Mouse (Mus musculus) embryonic facial prominence, embryonic 10.5 days (tissue): ENCODE measurements around the gene Lrrc15. TPM values are rescaled to one million over a fixed set of nuclear protein-coding genes. Genes with fewer than 3 reads are reported as not detected.

Source experiments
- DNase-seq: peaks from one replicate; pipeline ENCODE4 v3.0.0-alpha.2; 2017; ENCODE audit warnings: low spot score
- H3K27ac ChIP-seq: fragments of 300-500 bp; sonication (generic); replicated peaks from 2 replicates; pipeline ENCODE4 v1.5.1; 2016; ENCODE audit warnings: mild to moderate bottlenecking
- H3K27me3 ChIP-seq: fragments of 300-500 bp; sonication (generic); replicated peaks from 2 replicates; pipeline ENCODE4 v1.6.1; 2016; ENCODE audit warnings: low read depth, mild to moderate bottlenecking; ENCODE audit not compliant: poor library complexity, severe bottlenecking
- H3K36me3 ChIP-seq: fragments of 300-500 bp; sonication (generic); replicated peaks from 2 replicates; pipeline ENCODE4 v1.6.1; 2016; ENCODE audit warnings: mild to moderate bottlenecking, moderate library complexity
- H3K4me1 ChIP-seq: fragments of 300-500 bp; sonication (generic); 2 replicates; pipeline ENCODE4 v1.6.1; 2016
- H3K4me3 ChIP-seq: fragments of 300-500 bp; sonication (generic); 2 replicates; pipeline ENCODE4 v1.5.1; 2016; ENCODE audit warnings: mild to moderate bottlenecking, moderate library complexity
- H3K9me3 ChIP-seq: fragments of 300-500 bp; sonication (generic); 2 replicates; pipeline ENCODE4 v1.6.1; 2016; ENCODE audit warnings: mild to moderate bottlenecking
- WGBS: fragments of 180-500 bp; shearing (Covaris S2); methylation state at CpG from one replicate; pipeline ENCODE4 v1.1.7; 2016; 5-methylcytosine and 5-hydroxymethylcytosine counted together
- polyA plus RNA-seq: library from polyadenylated mRNA; unstranded; fragments of >200 nt; fragmentation: Nextera tagmentation; extraction: Ambion mirVana; gene quantifications from 2 replicates; pipeline ENCODE4 v1.2.1, GENCODE M21; 2016

Gene Lrrc15
- polyA plus RNA-seq, 1 experiment from 2014 or later = 0.66 TPM

DNA sequence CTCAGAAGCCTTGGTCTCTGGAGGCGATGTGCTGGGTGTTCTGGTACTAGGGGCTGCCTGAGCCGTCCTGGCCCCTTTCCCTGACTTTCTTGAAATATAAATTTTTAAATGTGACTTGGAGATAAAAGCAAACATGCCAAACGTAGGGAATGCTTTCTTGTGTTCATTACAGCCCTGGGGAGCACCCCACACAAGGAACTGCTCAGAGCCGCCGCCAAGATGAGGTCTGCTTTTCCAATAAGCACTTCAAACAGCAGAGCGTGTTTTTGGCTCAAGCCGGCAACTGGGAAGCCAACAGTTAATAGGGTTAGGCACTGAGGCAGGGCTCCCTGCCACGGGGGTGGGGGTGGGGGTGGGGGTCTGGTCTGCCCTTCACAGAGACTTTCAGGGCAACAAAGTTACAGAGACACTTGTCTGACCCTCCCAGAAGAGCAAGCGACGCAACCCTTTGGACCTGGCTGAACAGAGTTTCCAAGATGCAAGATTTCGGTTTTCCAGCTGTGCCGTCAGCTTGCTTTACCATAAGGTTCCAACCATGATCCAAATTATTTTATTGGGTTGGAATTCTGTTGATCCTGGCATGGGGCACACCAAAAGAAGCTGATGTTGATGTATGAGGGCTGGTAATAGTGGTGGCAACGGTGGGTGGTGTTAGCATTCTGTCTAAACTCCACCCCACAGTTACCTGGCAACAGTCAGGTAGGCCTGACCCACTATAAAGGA, 51.0 kb downstream of the Lrrc15 start:
- Histone ChIP-seq H3K27ac (peak overlapping the region; percentile 46; the same call in 1 of the 2 replicates), H3K4me3 (no peak overlapping the region), H3K27me3 (peaks cover 79% of the 10 kb centered on the region), H3K36me3 (no peaks in the 10 kb centered on the region), H3K9me3 (no peaks in the 10 kb centered on the region), H3K4me1 (peaks cover 59% of the 10 kb centered on the region)
- DNase-seq = no peak
- 33% methylated on average over 13 of the region's 13 CpGs for WGBS

DNA sequence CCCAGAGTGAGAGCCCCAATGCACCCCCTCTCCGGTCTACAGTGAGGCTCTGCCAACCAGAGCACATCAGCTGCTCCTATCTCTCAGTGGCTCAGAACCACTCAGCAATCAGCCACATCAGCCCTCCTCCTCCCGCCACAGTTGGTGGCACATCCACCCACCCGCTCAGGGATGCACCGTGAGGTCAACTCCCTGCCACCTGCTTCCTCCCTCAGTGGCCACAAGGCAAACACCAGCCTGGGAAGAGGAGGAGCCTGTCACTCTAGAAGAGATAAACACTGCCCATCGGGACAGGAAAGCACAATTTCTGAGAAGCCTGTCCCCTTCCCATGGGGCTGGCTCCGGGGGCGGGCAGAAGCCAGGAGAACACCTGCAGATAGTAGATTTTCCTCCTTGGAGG, 55.7 kb downstream of the Lrrc15 start:
- H3K36me3 ChIP-seq = no peaks in the 10 kb centered on the region
- H3K27me3 ChIP-seq = peaks cover 63% of the 10 kb centered on the region
- H3K9me3 ChIP-seq = no peaks in the 10 kb centered on the region
- peaks cover 23% of the 10 kb centered on the region for H3K4me1 ChIP-seq
- 60% methylated on average over 7 of the region's 7 CpGs for WGBS
- no peak overlapping the region for H3K4me3 ChIP-seq
- H3K27ac ChIP-seq = peak overlapping the region; percentile 35
- DNase-seq = no peak

DNA sequence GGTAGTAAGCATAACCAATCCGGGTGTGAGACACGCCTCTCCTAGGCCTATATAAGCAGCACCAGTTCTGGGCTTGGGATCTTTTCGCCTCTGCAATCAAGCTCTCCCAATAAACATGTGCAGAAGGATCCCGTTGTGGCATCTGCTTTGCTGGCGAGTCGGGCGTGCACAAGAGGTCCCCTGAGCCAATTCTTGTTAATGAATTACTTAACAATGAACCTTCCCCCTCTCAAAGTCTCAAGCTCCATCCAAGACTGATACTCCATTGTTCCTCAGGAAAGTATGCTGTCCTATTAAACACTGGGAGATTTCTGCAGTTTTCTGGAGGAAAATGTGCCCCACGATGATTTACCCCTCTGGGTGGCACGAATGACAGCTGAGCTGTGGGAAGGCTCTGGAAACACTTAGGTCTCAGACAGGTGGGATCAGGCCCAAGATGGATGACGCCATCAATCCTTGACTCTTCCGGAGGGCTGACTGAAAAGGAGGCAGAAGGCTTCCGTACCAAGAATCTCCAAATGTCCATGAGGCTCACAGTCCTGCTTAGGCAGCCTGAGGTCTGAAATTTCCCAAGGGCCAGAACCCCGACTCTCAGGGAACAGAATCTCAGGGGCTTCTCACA, 61.8 kb downstream of the Lrrc15 start:
- Histone ChIP-seq H3K4me1 (peaks cover 8% of the 10 kb centered on the region; the same call in 1 of the 2 replicates), H3K27ac (no peak overlapping the region), H3K36me3 (no peaks in the 10 kb centered on the region), H3K4me3 (no peak overlapping the region), H3K27me3 (peaks cover 63% of the 10 kb centered on the region), H3K9me3 (no peaks in the 10 kb centered on the region)
- DNase-seq = no peak
- WGBS = 88% methylated on average over 13 of the region's 13 CpGs

Other genes starting within 250 kb of the Lrrc15 start
- 43.3 and 47.2 TPM in 2 replicates for gene Hes1, start 218.9 kb downstream of the Lrrc15 start, polyA plus RNA-seq
- gene Cpn2, start 15.8 kb downstream of the Lrrc15 start, polyA plus RNA-seq = not detected in 2 replicates
- 0.93 and 2.0 TPM in 2 replicates for gene Gp5, start 27.5 kb upstream of the Lrrc15 start, polyA plus RNA-seq
- 10.3 and 11.4 TPM in 2 replicates for gene Atp13a3, start 122.7 kb upstream of the Lrrc15 start, polyA plus RNA-seq